Mouse (Mus musculus) megakaryocyte, embryonic 14.5 days (primary cell): ENCODE data around the gene Eif4ebp2. TPM values are rescaled to one million over a fixed set of nuclear protein-coding genes. Genes with fewer than 3 reads are reported as not detected.

Experiments
- H3K27me3 ChIP-seq: replicated peaks from 2 replicates; pipeline ENCODE3; 2012; ENCODE audit warnings: inconsistent platforms
- H3K36me3 ChIP-seq: replicated peaks from 2 replicates; pipeline ENCODE3; 2012; ENCODE audit warnings: low read length, inconsistent platforms, mixed read lengths
- H3K4me1 ChIP-seq: 2 replicates; pipeline ENCODE4 v1.6.1; 2012; ENCODE audit warnings: inconsistent platforms
- H3K4me3 ChIP-seq: replicated peaks from 2 replicates; pipeline ENCODE3; 2012; ENCODE audit warnings: moderate library complexity, mild to moderate bottlenecking, inconsistent platforms
- H3K9me3 ChIP-seq: 2 replicates; pipeline ENCODE4 v1.6.1; 2012; ENCODE audit warnings: inconsistent platforms
- FLI1 ChIP-seq: IDR thresholded peaks from 2 replicates; pipeline ENCODE4 v1.6.1; 2012; ENCODE audit warnings: low read length, inconsistent platforms, mixed read lengths
- GATA1 ChIP-seq: IDR thresholded peaks from 3 replicates; pipeline ENCODE4 v1.6.1; 2012; ENCODE audit warnings: mixed read lengths, low read length, inconsistent platforms, borderline replicate concordance
- polyA plus RNA-seq: library from polyadenylated mRNA; stranded (reverse); fragments of >175 nt; gene quantifications from 2 replicates; pipeline ENCODE4 v1.2.3, GENCODE M21; 2012; ENCODE audit warnings: low replicate concordance; ENCODE audit not compliant: insufficient read depth

Eif4ebp2 gene
- polyA plus RNA-seq, 1 experiment, result 24.5 TPM

DNA sequence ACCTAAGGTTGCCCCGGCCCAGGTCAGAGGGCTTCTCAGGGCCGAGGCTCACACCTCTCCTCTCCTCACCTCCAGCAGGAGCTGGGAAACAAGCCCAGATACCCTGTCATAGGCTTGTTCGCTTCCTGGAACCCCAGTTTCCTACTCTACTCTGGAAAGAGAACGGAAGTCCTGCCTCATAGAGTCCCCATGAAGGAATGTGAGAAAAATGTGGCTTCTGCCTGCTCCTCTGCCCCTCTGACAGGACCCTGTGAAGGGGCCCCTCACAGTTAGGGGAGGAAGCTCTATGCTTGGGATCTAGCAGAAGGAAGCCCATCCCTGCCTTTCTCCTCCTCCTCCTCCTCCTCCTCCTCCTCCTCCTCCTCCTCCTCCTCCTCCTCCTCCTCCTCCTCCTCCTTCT is 59.9 kb downstream of the Eif4ebp2 start:
- peaks cover 53% of the 10 kb centered on the region for H3K27me3 ChIP-seq
- no peaks in the 10 kb centered on the region for H3K36me3 ChIP-seq
- no peak overlapping the region for H3K4me3 ChIP-seq
- peaks cover 8% of the 10 kb centered on the region; the same call in 1 of the 2 replicates for H3K4me1 ChIP-seq
- TF ChIP-seq FLI1 (no peak), GATA1 (no peak)
- H3K9me3 ChIP-seq, result peaks cover 7% of the 10 kb centered on the region

DNA sequence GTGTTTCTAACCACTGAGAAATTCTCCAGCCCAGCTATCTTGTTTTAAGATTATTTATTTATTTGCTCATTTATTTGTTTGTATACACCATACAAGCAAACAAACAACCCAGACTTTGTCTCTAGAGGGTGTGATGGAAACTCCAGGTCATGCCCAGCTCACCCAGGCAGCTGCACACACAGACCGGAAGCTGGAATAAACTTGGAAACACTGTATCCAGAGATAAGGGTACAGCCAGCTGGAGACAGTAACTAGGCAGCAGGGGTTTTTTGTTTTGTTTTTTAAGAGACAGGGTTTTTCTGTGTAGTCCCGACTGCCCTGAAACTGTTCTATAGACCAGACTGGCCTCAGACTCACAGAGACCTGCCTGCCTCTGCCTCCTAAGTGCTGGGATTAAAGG is 62.3 kb downstream of the Eif4ebp2 start:
- Histone ChIP-seq H3K4me1 (peaks cover 8% of the 10 kb centered on the region; the same call in 1 of the 2 replicates), H3K36me3 (no peaks in the 10 kb centered on the region), H3K27me3 (peaks cover 73% of the 10 kb centered on the region), H3K9me3 (peaks cover 7% of the 10 kb centered on the region), H3K4me3 (no peak overlapping the region)
- TF ChIP-seq FLI1 (no peak), GATA1 (no peak)

GRCm38 (mm10) chr10:61389020-61389419 is 63.4 kb downstream of the Eif4ebp2 start:
- no peak overlapping the region for H3K4me3 ChIP-seq
- H3K36me3 ChIP-seq, result no peaks in the 10 kb centered on the region
- H3K9me3 ChIP-seq, result peaks cover 7% of the 10 kb centered on the region
- peaks cover 78% of the 10 kb centered on the region for H3K27me3 ChIP-seq
- no peak for TF ChIP-seq GATA1
- no peak for TF ChIP-seq FLI1
- peaks cover 4% of the 10 kb centered on the region; the same call in 1 of the 2 replicates for H3K4me1 ChIP-seq

- Histone ChIP-seq H3K9me3 (no peaks in the 10 kb centered on the region), H3K27me3 (peaks cover 82% of the 10 kb centered on the region), H3K36me3 (no peaks in the 10 kb centered on the region), H3K4me1 (peaks cover 32% of the 10 kb centered on the region), H3K4me3 (no peak overlapping the region)
- no peak for TF ChIP-seq GATA1
- no peak for TF ChIP-seq FLI1
These were observed 66.2 kb downstream of the Eif4ebp2 start for GRCm38 (mm10) chr10:61386284-61386683.

- Histone ChIP-seq H3K9me3 (no peaks in the 10 kb centered on the region), H3K4me3 (no peak overlapping the region), H3K36me3 (no peaks in the 10 kb centered on the region), H3K27me3 (peaks cover 86% of the 10 kb centered on the region), H3K4me1 (peaks cover 36% of the 10 kb centered on the region)
- TF ChIP-seq GATA1, result no peak
- no peak for TF ChIP-seq FLI1
These were observed 67.3 kb downstream of the Eif4ebp2 start for GRCm38 (mm10) chr10:61385174-61385573.

- H3K9me3 ChIP-seq, result no peaks in the 10 kb centered on the region
- peaks cover 91% of the 10 kb centered on the region for H3K27me3 ChIP-seq
- peak overlapping the region; percentile 90 for H3K4me3 ChIP-seq
- TF ChIP-seq GATA1, result no peak
- no peak for TF ChIP-seq FLI1
- H3K36me3 ChIP-seq, result no peaks in the 10 kb centered on the region
- H3K4me1 ChIP-seq, result peaks cover 39% of the 10 kb centered on the region
These were observed 68.8 kb downstream of the Eif4ebp2 start for GRCm38 (mm10) chr10:61383715-61384047.

DNA sequence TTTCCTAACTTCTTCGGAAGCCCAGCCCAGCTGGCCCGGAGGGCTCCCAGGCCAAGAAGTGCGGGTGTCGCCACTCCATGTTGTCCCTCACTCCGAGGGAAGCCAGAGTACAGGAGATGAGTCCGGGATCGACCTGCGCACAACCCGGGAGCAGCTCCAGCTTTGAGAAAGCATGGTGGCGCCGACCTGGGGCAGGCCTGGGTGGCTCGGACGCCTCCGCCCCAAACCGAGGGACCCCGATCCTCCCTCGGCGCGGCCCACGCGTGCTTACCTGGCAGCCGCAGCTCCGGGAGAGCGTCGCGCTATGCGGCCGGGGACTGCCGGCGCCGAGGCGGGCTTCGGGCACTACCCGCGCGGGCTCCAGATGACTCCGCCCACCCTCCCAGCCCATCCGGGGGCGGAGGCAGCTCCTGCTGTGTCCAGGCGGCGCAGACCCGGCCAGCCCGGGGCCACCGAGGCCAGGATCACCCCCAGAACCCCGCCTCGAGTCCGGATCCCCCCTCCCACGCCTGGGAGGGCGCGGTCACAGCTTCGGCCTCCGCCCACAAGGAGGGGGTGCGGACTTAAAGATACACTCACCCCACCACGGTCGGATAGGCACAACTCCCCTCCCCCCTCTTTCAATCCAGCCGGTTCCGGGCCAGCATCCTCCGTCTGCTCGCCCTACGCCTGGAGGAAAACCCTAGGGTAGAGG is 69.3 kb downstream of the Eif4ebp2 start, which contains the start of gene Pald1:
TSS of gene Pald1 (minus strand) at position 510 of the 694 bp plus-strand sequence.
- TF ChIP-seq GATA1 (no peak), FLI1 (no peak)
- H3K4me1 ChIP-seq, result peaks cover 39% of the 10 kb centered on the region

GRCm38 (mm10) chr10:61382281-61382731 is 70.2 kb downstream of the Eif4ebp2 start:
- TF ChIP-seq FLI1 (no peak), GATA1 (no peak)
- peaks cover 96% of the 10 kb centered on the region for H3K27me3 ChIP-seq
- H3K4me1 ChIP-seq, result peaks cover 42% of the 10 kb centered on the region
- no peaks in the 10 kb centered on the region for H3K9me3 ChIP-seq
- no peak overlapping the region for H3K4me3 ChIP-seq
- H3K36me3 ChIP-seq, result no peaks in the 10 kb centered on the region

More for the DNA sequence above, 69.3 kb downstream of the Eif4ebp2 start, which contains the start of gene Pald1:
- H3K27me3 ChIP-seq, result peaks cover 91% of the 10 kb centered on the region
- H3K36me3 ChIP-seq, result no peaks in the 10 kb centered on the region
- no peaks in the 10 kb centered on the region for H3K9me3 ChIP-seq
- peak within 1 kb of the TSS; percentile 90 for H3K4me3 ChIP-seq

DNA sequence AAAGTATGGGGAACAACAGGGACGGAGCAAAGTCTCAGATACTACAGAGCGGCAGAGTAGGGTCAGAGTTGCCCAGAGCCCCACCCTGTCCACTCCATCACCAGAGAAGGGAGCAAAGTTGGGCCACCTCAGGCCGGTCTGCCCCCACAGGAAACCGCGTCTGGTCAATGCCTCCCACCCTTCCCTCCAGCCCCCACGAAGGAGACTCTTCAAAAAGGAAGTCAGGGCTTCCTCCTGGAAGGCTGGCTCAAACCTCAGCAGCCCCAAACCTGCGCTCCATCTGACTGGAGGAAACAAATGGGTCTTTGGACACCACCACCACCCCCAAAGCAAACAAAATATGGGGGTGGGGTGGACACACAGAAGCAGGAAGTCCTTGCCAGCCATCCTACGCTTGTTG is 70.6 kb downstream of the Eif4ebp2 start:
- Histone ChIP-seq H3K36me3 (no peaks in the 10 kb centered on the region), H3K4me1 (peaks cover 42% of the 10 kb centered on the region), H3K9me3 (no peaks in the 10 kb centered on the region), H3K4me3 (no peak overlapping the region), H3K27me3 (peaks cover 97% of the 10 kb centered on the region)
- no peak for TF ChIP-seq GATA1

DNA sequence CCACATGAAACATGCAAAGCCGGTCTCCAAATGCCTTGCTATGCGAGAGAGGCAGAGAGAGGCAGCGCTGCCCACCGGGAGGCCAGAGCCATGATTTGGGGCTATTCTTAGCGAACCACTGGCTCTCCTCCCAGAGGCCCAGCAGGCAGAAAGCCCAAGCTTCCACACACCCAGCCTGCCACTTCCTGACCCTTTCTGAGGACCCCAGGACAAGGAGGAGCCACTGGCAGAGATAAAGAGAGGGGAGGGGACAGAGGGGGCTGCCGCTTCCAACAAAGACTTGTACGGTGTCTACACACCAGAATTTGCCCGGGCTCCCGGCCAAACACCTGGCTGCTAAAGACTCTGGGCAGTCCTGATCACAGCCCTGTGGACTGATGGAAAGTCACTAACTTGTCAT is 72.3 kb downstream of the Eif4ebp2 start:
- peaks cover 43% of the 10 kb centered on the region for H3K4me1 ChIP-seq
- H3K4me3 ChIP-seq, result no peak overlapping the region
- peaks cover 86% of the 10 kb centered on the region for H3K27me3 ChIP-seq
- no peak for TF ChIP-seq FLI1
- TF ChIP-seq GATA1, result no peak
- H3K9me3 ChIP-seq, result no peaks in the 10 kb centered on the region
- no peaks in the 10 kb centered on the region for H3K36me3 ChIP-seq
